Mouse (Mus musculus) forebrain, embryonic 12.5 days (tissue): Measurements from ENCODE around the gene Hist1h3i. TPM values are rescaled to one million over a fixed set of nuclear protein-coding genes. Genes with fewer than 3 reads are reported as not detected.
"Not testable (repeated sequence)": the region's sequence is repeated elsewhere in the genome, so short reads cannot be mapped to it uniquely, and the experiment has no call there.

Experiments
- ATAC-seq: fragments of 200-750 bp; cut with Nextera tagmentation; 2 replicates; pipeline ENCODE4 v1.8.0; 2017; ENCODE audit warnings: moderate TSS enrichment; ENCODE audit not compliant: low FRiP score
- H3K27ac ChIP-seq: fragments of 300-500 bp; sonication (generic); 2 replicates; pipeline ENCODE4 v1.5.1; 2016; ENCODE audit warnings: mild to moderate bottlenecking
- H3K27me3 ChIP-seq: fragments of 300-500 bp; sonication (generic); 2 replicates; pipeline ENCODE4 v1.6.1; 2016; ENCODE audit warnings: mild to moderate bottlenecking
- H3K36me3 ChIP-seq: fragments of 300-500 bp; sonication (generic); replicated peaks from 2 replicates; pipeline ENCODE4 v1.6.1; 2016; ENCODE audit warnings: mild to moderate bottlenecking
- H3K4me1 ChIP-seq: fragments of 300-500 bp; sonication (generic); 2 replicates; pipeline ENCODE4 v1.6.1; 2016
- H3K4me2 ChIP-seq: fragments of 300-500 bp; sonication (generic); 2 replicates; pipeline ENCODE4 v1.6.1; 2016; ENCODE audit warnings: mild to moderate bottlenecking, moderate library complexity
- H3K4me3 ChIP-seq: fragments of 300-500 bp; sonication (generic); replicated peaks from 2 replicates; pipeline ENCODE4 v1.5.1; 2016; ENCODE audit warnings: mild to moderate bottlenecking
- H3K9ac ChIP-seq: fragments of 300-500 bp; sonication (generic); 2 replicates; pipeline ENCODE4 v1.6.1; 2016; ENCODE audit warnings: mild to moderate bottlenecking
- H3K9me3 ChIP-seq: fragments of 300-500 bp; sonication (generic); 2 replicates; pipeline ENCODE4 v1.6.1; 2016
- WGBS: fragments of 180-500 bp; shearing (Covaris S2); methylation state at CpG from one replicate; pipeline ENCODE4 v1.1.7; 2016; 5-methylcytosine and 5-hydroxymethylcytosine counted together
- polyA plus RNA-seq: library from polyadenylated mRNA; unstranded; fragments of >200 nt; fragmentation: Nextera tagmentation; extraction: Ambion mirVana; gene quantifications from 2 replicates; pipeline ENCODE4 v1.2.1, GENCODE M21; 2016

Hist1h3i gene
- polyA plus RNA-seq, 1 experiment from 2014 or later: 188 TPM

GRCm38 (mm10) chr13:21790601-21791283 is 7.6 kb upstream of the Hist1h3i start:
- H3K4me2 ChIP-seq: peak overlapping the region; percentile 42
- H3K9me3 ChIP-seq: no peaks in the 10 kb centered on the region
- peaks cover 20% of the 10 kb centered on the region for H3K4me1 ChIP-seq
- ATAC-seq: no peak
- H3K27me3 ChIP-seq: no peaks in the 10 kb centered on the region
- H3K4me3 ChIP-seq: peak overlapping the region; percentile 11
- no peaks in the 10 kb centered on the region for H3K36me3 ChIP-seq
- H3K9ac ChIP-seq: peak overlapping the region; percentile 45
- peak overlapping the region; percentile 36; the same call in 1 of the 2 replicates for H3K27ac ChIP-seq
- 5% methylated on average over 18 of the region's 18 CpGs for WGBS

GRCm38 (mm10) chr13:21789925-21790324 is 6.8 kb upstream of the Hist1h3i start:
- peaks cover 24% of the 10 kb centered on the region for H3K4me1 ChIP-seq
- no peak overlapping the region for H3K27ac ChIP-seq
- no peaks in the 10 kb centered on the region for H3K27me3 ChIP-seq
- no peak overlapping the region for H3K4me3 ChIP-seq
- WGBS: 54% methylated on average over 6 of the region's 6 CpGs
- H3K4me2 ChIP-seq: no peak overlapping the region
- H3K9ac ChIP-seq: no peak overlapping the region
- no peak for ATAC-seq
- H3K9me3 ChIP-seq: no peaks in the 10 kb centered on the region
- H3K36me3 ChIP-seq: no peaks in the 10 kb centered on the region

GRCm38 (mm10) chr13:21787760-21788593 is 4.8 kb upstream of the Hist1h3i start:
- Histone ChIP-seq H3K9ac (peak overlapping the region; percentile 45; the same call in 1 of the 2 replicates), H3K27me3 (no peaks in the 10 kb centered on the region), H3K4me3 (peak overlapping the region; percentile 37), H3K27ac (peak overlapping the region; percentile 88), H3K4me2 (peak overlapping the region; percentile 50), H3K9me3 (no peaks in the 10 kb centered on the region), H3K4me1 (peaks cover 32% of the 10 kb centered on the region), H3K36me3 (no peaks in the 10 kb centered on the region)
- 5% methylated on average over 17 of the region's 21 CpGs for WGBS
- peak; percentile 14 for ATAC-seq

- Histone ChIP-seq H3K9ac (peak within 1 kb of the TSS; percentile 58), H3K4me1 (peaks cover 39% of the 10 kb centered on the region)
These were observed 3.9 kb upstream of the Hist1h3i start, which contains the start of the genes Hist1h2an and Hist1h2bp for GRCm38 (mm10) chr13:21786899-21787629. Hist1h2an (minus strand) TSS chr13:21787218. Hist1h2bp (plus strand) TSS chr13:21787461.

GRCm38 (mm10) chr13:21786189-21786898 is 3.2 kb upstream of the Hist1h3i start:
- Histone ChIP-seq H3K27me3 (no peaks in the 10 kb centered on the region), H3K27ac (peak overlapping the region; percentile 94), H3K36me3 (no peaks in the 10 kb centered on the region), H3K9ac (peak overlapping the region; percentile 58), H3K9me3 (no peaks in the 10 kb centered on the region), H3K4me3 (peak overlapping the region; percentile 37), H3K4me1 (peaks cover 39% of the 10 kb centered on the region), H3K4me2 (peak overlapping the region; percentile 53)
- WGBS: 3% methylated on average over 8 of the region's 8 CpGs
- no peak for ATAC-seq

More at GRCm38 (mm10) chr13:21786899-21787629, 3.9 kb upstream of the Hist1h3i start, which contains the start of the genes Hist1h2an and Hist1h2bp:
- H3K27ac ChIP-seq: peak within 1 kb of the TSS; percentile 94
- H3K9me3 ChIP-seq, H3K36me3 ChIP-seq, H3K27me3 ChIP-seq: not testable (repeated sequence)
- under 1% methylated on average over 38 of the region's 63 CpGs for WGBS
- peak within 1 kb of the TSS; percentile 53 for H3K4me2 ChIP-seq
- peak within 1 kb of the TSS; percentile 37 for H3K4me3 ChIP-seq
- ATAC-seq: peak; percentile 95

- Histone ChIP-seq H3K4me1 (peaks cover 47% of the 10 kb centered on the region), H3K27me3 (no peaks in the 10 kb centered on the region), H3K9me3 (no peaks in the 10 kb centered on the region), H3K4me2 (peak overlapping the region; percentile 65), H3K9ac (peak overlapping the region; percentile 36), H3K4me3 (no peak overlapping the region; the same call in 1 of the 2 replicates), H3K27ac (peak overlapping the region; percentile 93), H3K36me3 (no peaks in the 10 kb centered on the region)
- ATAC-seq: no peak
- 20% methylated on average over 6 of the region's 6 CpGs for WGBS
These were observed 1.1 kb upstream of the Hist1h3i start for GRCm38 (mm10) chr13:21784311-21784710.

- WGBS: 0% methylated on average over 9 of the region's 9 CpGs
- Histone ChIP-seq H3K4me1 (peaks cover 49% of the 10 kb centered on the region), H3K4me2 (peak overlapping the region; percentile 65), H3K27me3 (no peaks in the 10 kb centered on the region), H3K9me3 (no peaks in the 10 kb centered on the region), H3K36me3 (no peaks in the 10 kb centered on the region), H3K27ac (peak overlapping the region; percentile 93), H3K9ac (peak overlapping the region; percentile 36), H3K4me3 (peak overlapping the region; percentile 45)
- ATAC-seq: no peak
These were observed 578 bp upstream of the Hist1h3i start for GRCm38 (mm10) chr13:21783734-21784161.

GRCm38 (mm10) chr13:21782361-21783254 is 562 bp downstream of the Hist1h3i start:
- under 1% methylated on average over 17 of the region's 35 CpGs for WGBS
- Histone ChIP-seq H3K4me1 (peaks cover 45% of the 10 kb centered on the region), H3K9ac (peak overlapping the region; percentile 72), H3K4me2 (peak overlapping the region; percentile 65), H3K27ac (peak overlapping the region; percentile 93), H3K4me3 (peak overlapping the region; percentile 45)
- not testable (repeated sequence) for H3K27me3 ChIP-seq, H3K36me3 ChIP-seq, H3K9me3 ChIP-seq, ATAC-seq

- peak overlapping the region; percentile 51; the same call in 1 of the 2 replicates for H3K27ac ChIP-seq
- no peak overlapping the region for H3K4me2 ChIP-seq
- 93% methylated on average over 1 of the region's 1 CpGs for WGBS
- no peak for ATAC-seq
- H3K9ac ChIP-seq: no peak overlapping the region
- H3K4me3 ChIP-seq: no peak overlapping the region
- H3K27me3 ChIP-seq: no peaks in the 10 kb centered on the region
- H3K9me3 ChIP-seq: no peaks in the 10 kb centered on the region
- no peaks in the 10 kb centered on the region for H3K36me3 ChIP-seq
- peaks cover 45% of the 10 kb centered on the region for H3K4me1 ChIP-seq
These were observed 1.5 kb downstream of the Hist1h3i start for GRCm38 (mm10) chr13:21781639-21782038.

- Histone ChIP-seq H3K4me1 (peaks cover 43% of the 10 kb centered on the region), H3K9me3 (no peaks in the 10 kb centered on the region), H3K4me2 (peak overlapping the region; percentile 74), H3K9ac (no peak overlapping the region), H3K4me3 (peak overlapping the region; percentile 60), H3K27ac (peak overlapping the region; percentile 99), H3K27me3 (no peaks in the 10 kb centered on the region), H3K36me3 (no peaks in the 10 kb centered on the region)
- 45% methylated on average over 6 of the region's 6 CpGs for WGBS
- no peak for ATAC-seq
These were observed 2.1 kb downstream of the Hist1h3i start for GRCm38 (mm10) chr13:21781021-21781555.
